Mouse (Mus musculus): Measurements from ENCODE around the gene Glipr2. TPM values are rescaled to one million over a fixed set of nuclear protein-coding genes. Genes with fewer than 3 reads are reported as not detected.

Gene Glipr2
- 8.4 and 10.2 TPM in 2 replicates for polyA plus RNA-seq (2012; rRNA removed)

DNA sequence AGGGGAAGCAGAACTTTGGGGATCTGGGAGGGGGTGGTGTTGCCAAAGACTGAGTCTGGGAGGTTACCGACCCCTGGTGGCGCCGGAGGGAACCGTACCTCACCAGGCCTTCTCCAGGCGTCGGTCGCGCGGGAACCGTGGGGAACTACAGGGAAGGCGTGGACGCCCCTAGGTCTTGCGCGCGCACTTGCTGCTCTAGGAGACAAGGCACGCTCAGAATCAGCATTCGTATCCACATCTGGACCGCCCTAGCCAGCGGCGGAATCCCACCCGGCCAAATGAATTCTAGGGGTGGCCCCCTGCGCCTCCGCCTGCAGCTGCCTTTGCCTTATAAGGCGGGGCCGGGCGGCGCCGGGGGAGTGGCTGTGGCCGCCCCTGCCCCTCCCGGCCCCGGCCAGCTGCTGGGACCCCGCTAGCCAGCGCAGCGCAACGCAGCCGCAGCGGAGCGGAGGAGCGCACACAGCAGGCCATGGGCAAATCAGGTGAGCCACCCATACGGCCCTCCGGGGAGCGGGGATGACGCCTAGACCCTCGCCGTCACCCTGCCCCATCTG is at the start of gene Glipr2:
Gene Glipr2 (plus strand): TSS at position 110 of the 554 bp plus-strand sequence.
- no peak for DNase-seq (ENCODE audit: low read depth)

GRCm38 (mm10) chr4:43918221-43918620 is 39.0 kb upstream of the Glipr2 start:
- DNase-seq (ENCODE audit: low read depth): no peak

GRCm38 (mm10) chr4:43920602-43921001 is 36.6 kb upstream of the Glipr2 start:
- DNase-seq (ENCODE audit: low read depth): no peak

DNA sequence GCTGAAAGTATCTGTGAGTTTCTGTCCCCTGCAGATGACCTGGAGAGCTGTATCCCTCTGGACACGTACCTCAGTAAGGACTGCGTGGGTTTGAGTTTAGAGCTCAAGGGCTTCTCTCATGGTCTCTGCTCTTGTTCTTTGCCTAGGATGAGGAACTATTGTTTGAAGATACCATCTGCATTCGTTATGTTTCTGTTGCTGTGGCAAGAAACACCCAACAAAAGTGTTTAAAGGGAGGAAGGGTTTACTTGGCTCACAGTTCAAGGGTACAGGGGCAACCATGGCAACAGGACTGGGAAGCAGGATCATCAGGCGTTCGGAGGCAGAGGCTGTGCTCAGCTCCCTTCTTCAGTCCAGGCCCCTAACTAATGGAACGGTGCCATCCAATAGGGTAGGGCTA is 32.1 kb upstream of the Glipr2 start:
- DNase-seq (ENCODE audit: low read depth): no peak

DNA sequence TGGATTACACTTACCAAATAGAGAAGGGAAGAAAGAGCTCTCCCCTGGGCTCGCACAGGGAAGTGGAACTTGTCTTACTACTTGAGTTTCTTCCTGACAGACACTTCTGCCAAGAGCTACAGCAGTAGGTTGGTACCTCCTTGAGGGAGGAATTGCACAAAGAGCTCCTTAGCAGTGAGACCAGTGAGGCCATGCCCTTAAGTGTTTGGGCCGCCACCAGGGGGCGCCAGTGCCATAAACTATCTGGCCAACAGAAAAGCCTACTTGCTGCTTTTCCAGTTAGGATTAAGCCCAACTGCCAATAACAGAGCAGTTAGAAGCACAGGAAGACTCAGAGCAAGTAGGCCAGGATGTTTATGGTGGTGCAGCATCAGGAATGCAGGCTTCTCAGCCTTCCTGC is 31.4 kb upstream of the Glipr2 start:
- peak; percentile 37 for DNase-seq (ENCODE audit: low read depth)

DNA sequence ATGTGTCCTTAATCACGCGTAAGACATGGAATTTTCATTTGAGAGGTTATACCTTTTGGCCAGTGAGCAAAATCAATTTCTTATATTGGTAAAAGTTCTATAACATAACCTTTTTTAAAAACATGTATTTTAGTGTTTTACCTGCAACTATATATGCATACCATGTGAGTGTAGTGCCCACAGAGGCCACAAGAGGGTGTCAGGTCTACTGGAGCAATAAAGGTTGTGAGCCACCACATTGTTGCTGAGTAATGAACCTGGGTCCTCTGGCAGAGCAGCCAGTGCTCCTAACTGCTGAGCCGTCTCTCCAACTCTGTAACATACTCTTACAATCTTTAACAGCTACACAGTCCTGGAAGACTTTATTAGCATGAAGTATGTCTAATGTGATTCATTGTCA is 29.4 kb upstream of the Glipr2 start:
- DNase-seq (ENCODE audit: low read depth): no peak

DNA sequence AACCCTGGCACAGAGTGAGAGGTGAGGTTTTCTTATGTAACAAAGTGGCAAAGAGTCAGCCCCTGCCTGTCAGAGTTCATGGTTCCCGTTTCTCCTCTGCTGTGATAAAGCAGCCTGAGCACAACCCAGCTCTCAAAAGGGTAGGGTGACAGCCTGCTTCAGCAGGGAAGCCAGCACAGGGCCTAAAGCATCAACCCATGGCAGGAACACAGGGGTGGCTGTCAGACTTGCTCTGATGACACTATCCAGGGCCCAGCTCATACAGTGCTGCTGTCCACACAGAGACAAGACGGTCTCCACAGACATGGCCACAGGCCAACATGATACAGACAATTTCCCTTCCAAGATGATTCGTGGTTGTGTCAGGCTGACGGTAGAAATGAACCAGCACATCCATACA is 25.3 kb upstream of the Glipr2 start:
- no peak for DNase-seq (ENCODE audit: low read depth)

DNA sequence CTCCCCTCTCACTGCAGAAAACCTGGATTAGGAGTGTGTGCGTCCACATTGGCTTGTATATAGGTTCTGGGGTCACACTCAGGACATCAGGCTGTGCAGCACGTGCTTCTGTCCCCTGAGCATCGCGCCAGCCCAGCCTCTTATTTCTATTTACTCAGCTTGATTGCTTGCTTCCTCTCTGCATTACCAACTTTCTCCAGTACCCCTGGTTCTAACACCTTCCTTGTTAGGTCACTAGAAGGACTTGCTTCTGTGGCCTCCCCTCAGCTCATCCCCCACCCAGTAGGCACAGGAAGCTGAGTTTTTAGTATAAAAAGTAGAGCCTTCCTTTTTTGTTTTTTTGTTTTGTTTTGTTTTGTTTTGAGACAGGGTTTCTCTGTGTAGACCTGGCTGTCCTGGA is 21.0 kb upstream of the Glipr2 start:
- no peak for DNase-seq (ENCODE audit: low read depth)

- DNase-seq (ENCODE audit: low read depth): no peak
These were observed 20.2 kb upstream of the Glipr2 start for GRCm38 (mm10) chr4:43936749-43937674.

DNA sequence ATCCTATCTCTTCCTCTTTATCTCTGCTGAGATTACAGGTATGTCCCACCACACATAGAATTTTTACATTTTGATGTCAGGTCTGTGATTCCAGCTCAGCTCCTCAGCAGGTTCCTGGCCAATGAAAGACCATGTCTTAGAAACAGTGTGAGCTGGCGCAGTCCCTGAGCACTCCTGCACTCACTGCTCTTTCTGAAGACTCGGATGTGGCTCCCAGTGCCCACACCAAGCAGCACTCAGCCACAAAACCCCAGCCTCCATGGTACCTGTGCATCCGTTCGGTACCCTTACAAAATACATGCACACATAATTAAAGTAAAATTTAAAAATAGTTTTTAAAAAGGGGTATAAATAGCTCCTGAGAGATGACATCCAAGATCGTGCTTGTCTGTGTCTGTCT is 15.9 kb upstream of the Glipr2 start:
- no peak for DNase-seq (ENCODE audit: low read depth)

- DNase-seq (ENCODE audit: low read depth): no peak
These were observed 14.8 kb upstream of the Glipr2 start for GRCm38 (mm10) chr4:43942421-43942820.

GRCm38 (mm10) chr4:43947571-43947970 is 9.6 kb upstream of the Glipr2 start:
- DNase-seq (ENCODE audit: low read depth): no peak

GRCm38 (mm10) chr4:43957846-43958461 is 753 bp downstream of the Glipr2 start:
- no peak for DNase-seq (ENCODE audit: low read depth)

DNA sequence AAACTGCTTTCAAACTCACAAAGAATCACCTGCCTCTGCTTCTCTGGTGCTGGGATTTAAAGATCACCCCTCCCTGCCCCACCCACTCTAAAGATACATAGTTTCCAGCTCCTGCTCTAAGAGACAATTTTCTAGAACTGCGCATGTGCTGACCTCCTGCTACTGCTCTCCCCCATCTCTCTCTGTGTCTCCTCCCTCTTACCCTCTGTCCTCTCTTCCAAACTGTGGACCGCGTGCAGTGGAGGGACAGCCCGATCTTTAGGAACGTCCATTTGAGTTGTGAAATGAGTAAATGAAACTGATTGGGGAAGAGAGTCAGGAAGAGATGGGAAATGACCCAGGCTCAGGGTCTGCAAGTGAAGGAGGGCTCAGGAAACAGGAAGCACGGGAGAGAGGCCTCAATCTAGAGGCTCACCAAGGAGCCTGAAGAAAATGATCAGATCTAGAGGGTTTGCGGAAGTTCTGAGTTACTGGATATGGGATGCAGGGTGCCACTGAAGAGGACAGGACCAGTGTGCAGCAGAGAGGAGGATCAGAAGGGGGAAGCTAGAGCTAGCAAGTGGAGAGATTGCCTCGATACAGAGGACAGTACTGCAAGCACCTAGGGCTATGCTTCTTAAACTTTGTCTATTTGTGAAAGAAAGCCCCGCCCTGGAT is 2.5 kb downstream of the Glipr2 start:
- no peak for DNase-seq (ENCODE audit: low read depth)

DNA sequence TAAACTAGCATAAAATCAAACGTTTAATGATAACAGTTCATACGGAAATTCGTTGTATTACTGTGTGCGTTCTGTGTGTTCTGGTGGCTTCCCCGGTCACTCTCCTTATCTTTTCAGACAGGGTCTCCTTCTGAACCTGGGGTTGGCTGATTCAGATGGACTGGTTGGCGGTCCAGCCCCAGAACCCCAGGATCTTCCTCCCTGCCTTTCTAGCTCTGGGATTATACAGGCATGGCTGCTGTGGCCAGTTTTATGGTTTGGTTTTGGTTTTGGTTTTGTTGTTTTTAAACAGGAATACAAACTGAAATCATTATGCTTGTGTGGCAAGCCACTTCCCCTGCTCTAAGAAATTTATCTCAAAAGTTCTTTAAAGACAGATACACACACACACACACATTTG is 3.0 kb downstream of the Glipr2 start:
- DNase-seq (ENCODE audit: low read depth): no peak

DNA sequence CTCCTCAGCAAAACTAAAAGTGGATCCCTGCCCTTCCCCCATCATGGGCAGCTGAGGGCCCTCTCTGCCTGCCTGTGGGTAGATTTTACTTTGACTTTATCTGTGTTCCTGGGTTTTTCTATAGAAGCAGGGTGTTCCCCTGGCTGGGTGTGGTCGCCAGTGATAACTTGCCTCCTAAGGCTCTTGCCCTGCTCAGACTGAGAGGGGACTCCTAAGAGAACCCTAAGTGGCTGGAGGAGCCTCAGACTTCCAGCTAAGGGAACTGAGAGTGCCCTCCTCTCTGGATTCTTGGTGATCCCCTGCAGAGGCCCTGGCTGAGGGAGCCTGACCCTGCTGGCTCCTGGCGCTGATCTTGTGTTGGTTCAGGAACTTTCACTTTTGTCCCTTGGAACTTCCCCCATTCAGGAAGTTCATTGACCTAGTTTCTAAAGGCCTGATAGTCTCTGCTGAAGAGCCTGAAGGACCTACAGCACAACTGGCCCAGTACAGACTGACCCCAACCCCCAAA is 7.2 kb downstream of the Glipr2 start:
- DNase-seq (ENCODE audit: low read depth): no peak

- DNase-seq (ENCODE audit: low read depth): no peak
These were observed 7.9 kb downstream of the Glipr2 start for GRCm38 (mm10) chr4:43964951-43965684.

- DNase-seq (ENCODE audit: low read depth): no peak
These were observed 8.8 kb downstream of the Glipr2 start for GRCm38 (mm10) chr4:43965856-43966535.

DNA sequence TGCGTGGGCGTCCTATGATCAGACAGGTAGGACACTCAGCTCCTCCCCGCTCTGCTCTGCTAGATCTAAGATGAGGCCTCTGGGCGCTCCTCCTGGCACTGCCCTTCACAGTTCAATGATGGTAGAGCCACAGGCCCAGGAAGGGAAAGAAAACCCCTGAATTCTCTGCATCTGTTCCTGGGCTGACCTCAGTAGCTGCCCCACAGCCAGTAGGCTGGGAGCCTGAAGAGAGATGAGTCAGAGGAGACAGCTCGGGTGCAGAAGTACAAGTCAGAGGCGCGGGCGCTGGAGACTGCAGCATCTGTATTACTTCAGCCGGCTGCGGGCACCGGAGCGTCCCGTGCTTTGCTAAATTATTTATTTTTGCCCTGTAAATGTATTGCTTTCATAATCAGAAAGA is 11.4 kb downstream of the Glipr2 start:
- no peak for DNase-seq (ENCODE audit: low read depth)

DNA sequence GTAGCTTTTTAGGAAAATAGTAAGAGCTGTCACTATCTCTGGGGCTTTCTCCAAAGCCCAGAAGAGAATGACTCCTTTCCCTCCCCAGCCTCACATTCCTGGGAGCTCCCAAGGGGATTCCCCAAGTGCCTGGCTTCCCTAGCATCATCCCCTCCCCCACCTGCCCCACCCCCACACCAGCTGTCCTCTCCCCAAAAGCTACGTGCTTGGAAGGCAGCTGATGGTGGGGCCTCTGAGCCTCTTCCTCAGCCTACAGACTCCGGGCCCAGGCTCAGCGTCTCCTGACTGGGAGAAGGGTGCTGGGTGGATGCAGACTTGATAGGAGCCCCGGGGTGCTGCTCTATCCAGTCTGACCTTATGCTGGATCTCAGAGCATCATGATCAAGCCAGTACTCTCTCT is 12.2 kb downstream of the Glipr2 start:
- no peak for DNase-seq (ENCODE audit: low read depth)

Measured in gonadal fat pad, adult 2 months (tissue).